Mouse (Mus musculus) lung, embryonic 14.5 days (tissue): ENCODE results near the gene Otulinl. TPM values are rescaled to one million over a fixed set of nuclear protein-coding genes. Genes with fewer than 3 reads are reported as not detected.
A peak's percentile ranks its signal among the peaks of the same experiment; 100 is the strongest.

Source experiments
- ATAC-seq: fragments of 200-750 bp; cut with Nextera tagmentation; 2 replicates; pipeline ENCODE4 v1.8.0; 2017; ENCODE audit warnings: mild to moderate bottlenecking, moderate TSS enrichment, moderate library complexity; ENCODE audit not compliant: insufficient read depth
- DNase-seq: peaks from one replicate; pipeline ENCODE4 v3.0.0-alpha.2; 2015
- H3K27ac ChIP-seq: fragments of 300-500 bp; sonication (generic); 2 replicates; pipeline ENCODE4 v1.5.1; 2014; ENCODE audit warnings: low read depth, mild to moderate bottlenecking, moderate library complexity
- H3K27me3 ChIP-seq: fragments of 300-500 bp; sonication (generic); 2 replicates; pipeline ENCODE4 v1.6.1; 2014; ENCODE audit warnings: low read length, control low read depth; ENCODE audit not compliant: insufficient read depth
- H3K36me3 ChIP-seq: fragments of 300-500 bp; sonication (generic); 2 replicates; pipeline ENCODE4 v1.6.1; 2014; ENCODE audit warnings: control low read depth; ENCODE audit not compliant: insufficient read depth
- H3K4me1 ChIP-seq: fragments of 300-500 bp; sonication (generic); 2 replicates; pipeline ENCODE4 v1.6.1; 2014; ENCODE audit warnings: antibody characterized with exemption, control low read depth; ENCODE audit not compliant: insufficient read depth
- H3K4me2 ChIP-seq: fragments of 300-500 bp; sonication (generic); 2 replicates; pipeline ENCODE4 v1.6.1; 2014; ENCODE audit warnings: mild to moderate bottlenecking
- H3K4me3 ChIP-seq: fragments of 300-500 bp; sonication (generic); 2 replicates; pipeline ENCODE4 v1.5.1; 2014; ENCODE audit warnings: low read depth, low read length
- H3K9ac ChIP-seq: fragments of 300-500 bp; sonication (generic); 2 replicates; pipeline ENCODE4 v1.6.1; 2014
- H3K9me3 ChIP-seq: fragments of 300-500 bp; sonication (generic); 2 replicates; pipeline ENCODE4 v1.6.1; 2016; ENCODE audit warnings: low read depth, low read length, control low read depth
- CTCF ChIP-seq: IDR thresholded peaks from 2 replicates; pipeline ENCODE4 v1.5.1; 2016; ENCODE audit warnings: antibody characterized with exemption, low read depth
- WGBS: fragments of 180-500 bp; shearing (Covaris S2); extraction: QIAGEN DNeasy Blood & Tissue Kit; methylation state at CpG from one replicate; pipeline ENCODE4 v1.1.7; 2014; 5-methylcytosine and 5-hydroxymethylcytosine counted together
- polyA plus RNA-seq: library from polyadenylated mRNA; unstranded; fragments of >200 nt; fragmentation: Nextera tagmentation; extraction: Ambion mirVana; gene quantifications from 2 replicates; pipeline ENCODE4 v1.2.1, GENCODE M21; 2014

Otulinl gene
- polyA plus RNA-seq, 1 experiment from 2014 or later: 15.8 TPM

GRCm38 (mm10) chr15:27693235-27693634, 11.9 kb upstream of the Otulinl start:
- Histone ChIP-seq H3K9me3 (no peaks in the 10 kb centered on the region), H3K27me3 (no peaks in the 10 kb centered on the region), H3K4me1 (no peaks in the 10 kb centered on the region), H3K27ac (no peak overlapping the region), H3K9ac (no peak overlapping the region), H3K36me3 (no peaks in the 10 kb centered on the region), H3K4me2 (no peak overlapping the region), H3K4me3 (no peak overlapping the region)
- WGBS: 67% methylated on average over 10 of the region's 10 CpGs
- no peak for ATAC-seq
- no peak for DNase-seq
- TF ChIP-seq CTCF: no peak

GRCm38 (mm10) chr15:27692161-27692560, 10.8 kb upstream of the Otulinl start:
- no peak overlapping the region for H3K4me2 ChIP-seq
- WGBS: 82% methylated on average over 7 of the region's 7 CpGs

DNA sequence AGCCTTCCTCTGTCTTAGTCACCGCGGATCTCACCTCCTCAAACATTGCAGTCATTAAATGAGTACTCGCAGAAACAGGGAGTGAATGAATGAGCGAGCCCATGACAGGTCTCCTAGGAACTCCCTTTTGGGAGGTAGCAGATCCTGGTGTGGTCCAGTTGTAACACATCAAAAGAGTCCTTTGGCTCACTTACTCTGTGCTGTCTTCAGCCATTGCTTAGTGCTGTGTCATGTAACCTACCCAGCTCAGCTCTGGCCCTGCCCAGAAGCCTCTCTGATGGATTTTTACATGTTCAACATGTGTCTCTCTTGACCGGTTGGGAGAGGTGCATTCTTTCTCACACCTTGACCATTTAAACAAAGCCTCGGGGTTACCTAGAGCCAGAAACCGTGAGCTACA, 9.8 kb upstream of the Otulinl start:
- Histone ChIP-seq H3K27me3 (no peaks in the 10 kb centered on the region), H3K9me3 (no peaks in the 10 kb centered on the region), H3K4me1 (no peaks in the 10 kb centered on the region), H3K4me2 (no peak overlapping the region), H3K4me3 (no peak overlapping the region), H3K36me3 (no peaks in the 10 kb centered on the region), H3K9ac (no peak overlapping the region), H3K27ac (no peak overlapping the region)
- DNase-seq: no peak
- 68% methylated on average over 7 of the region's 7 CpGs for WGBS
- TF ChIP-seq CTCF: no peak
- no peak for ATAC-seq

More at GRCm38 (mm10) chr15:27692161-27692560, 10.8 kb upstream of the Otulinl start:
- H3K4me1 ChIP-seq: no peaks in the 10 kb centered on the region
- no peak overlapping the region for H3K4me3 ChIP-seq
- H3K27ac ChIP-seq: no peak overlapping the region
- H3K36me3 ChIP-seq: no peaks in the 10 kb centered on the region
- no peaks in the 10 kb centered on the region for H3K9me3 ChIP-seq
- no peak for DNase-seq
- TF ChIP-seq CTCF: no peak
- no peak for ATAC-seq
- no peaks in the 10 kb centered on the region for H3K27me3 ChIP-seq
- no peak overlapping the region for H3K9ac ChIP-seq

GRCm38 (mm10) chr15:27688041-27688651, 6.8 kb upstream of the Otulinl start:
- Histone ChIP-seq H3K27ac (no peak overlapping the region), H3K4me3 (no peak overlapping the region), H3K36me3 (no peaks in the 10 kb centered on the region), H3K9ac (no peak overlapping the region), H3K4me2 (no peak overlapping the region), H3K27me3 (no peaks in the 10 kb centered on the region), H3K4me1 (no peaks in the 10 kb centered on the region), H3K9me3 (no peaks in the 10 kb centered on the region)
- DNase-seq (peak; percentile 55), ATAC-seq (peak; percentile 47; the same call in 1 of the 2 replicates)
- no peak for TF ChIP-seq CTCF
- 28% methylated on average over 9 of the region's 9 CpGs for WGBS

DNA sequence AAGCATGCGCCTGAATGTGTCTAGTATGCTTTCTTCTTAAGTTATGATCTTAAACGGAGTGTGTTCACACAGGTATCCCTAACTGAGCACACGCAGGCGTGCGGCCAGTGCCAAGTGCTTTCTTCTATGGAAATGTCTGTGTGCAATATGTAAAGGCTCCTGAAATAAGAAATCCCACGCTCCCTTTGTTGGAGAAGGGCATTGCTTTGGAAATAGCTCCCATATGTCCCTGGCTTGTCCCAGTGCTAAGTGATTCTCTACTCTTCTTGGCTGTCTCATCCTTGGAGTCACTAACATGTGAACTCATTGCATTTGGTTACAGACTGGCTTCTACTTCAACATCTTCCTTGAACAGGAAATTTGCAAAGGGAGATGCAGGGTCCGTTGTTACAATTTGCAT, 3.4 kb upstream of the Otulinl start:
- TF ChIP-seq CTCF: no peak
- no peaks in the 10 kb centered on the region for H3K9me3 ChIP-seq
- H3K9ac ChIP-seq: no peak overlapping the region
- WGBS: 85% methylated on average over 7 of the region's 7 CpGs
- H3K4me3 ChIP-seq: no peak overlapping the region
- ATAC-seq: no peak
- no peaks in the 10 kb centered on the region for H3K27me3 ChIP-seq
- H3K36me3 ChIP-seq: no peaks in the 10 kb centered on the region
- H3K4me1 ChIP-seq: no peaks in the 10 kb centered on the region
- DNase-seq: no peak
- H3K4me2 ChIP-seq: no peak overlapping the region
- no peak overlapping the region for H3K27ac ChIP-seq

- no peak overlapping the region for H3K4me3 ChIP-seq
Measured at GRCm38 (mm10) chr15:27683206-27683605, 1.8 kb upstream of the Otulinl start.

GRCm38 (mm10) chr15:27682619-27683018, 1.2 kb upstream of the Otulinl start:
- Histone ChIP-seq H3K9ac (no peak overlapping the region), H3K4me1 (no peaks in the 10 kb centered on the region), H3K27me3 (no peaks in the 10 kb centered on the region), H3K9me3 (no peaks in the 10 kb centered on the region), H3K4me3 (no peak overlapping the region), H3K36me3 (no peaks in the 10 kb centered on the region), H3K4me2 (0 out of 2 replicates have a peak overlapping the region, but pooled peaks have one; percentile 10), H3K27ac (0 out of 2 replicates have a peak overlapping the region, but pooled peaks have one; percentile 36)
- 23% methylated on average over 9 of the region's 9 CpGs for WGBS
- DNase-seq (peak; percentile 64), ATAC-seq (no peak)
- no peak for TF ChIP-seq CTCF

More at GRCm38 (mm10) chr15:27683206-27683605, 1.8 kb upstream of the Otulinl start:
- DNase-seq (no peak), ATAC-seq (no peak)
- Histone ChIP-seq H3K4me1 (no peaks in the 10 kb centered on the region), H3K9me3 (no peaks in the 10 kb centered on the region), H3K27ac (0 out of 2 replicates have a peak overlapping the region, but pooled peaks have one; percentile 36), H3K27me3 (no peaks in the 10 kb centered on the region), H3K9ac (no peak overlapping the region), H3K36me3 (no peaks in the 10 kb centered on the region), H3K4me2 (no peak overlapping the region)
- 67% methylated on average over 1 of the region's 1 CpGs for WGBS
- no peak for TF ChIP-seq CTCF

- TF ChIP-seq CTCF: no peak
- peak; percentile 32 for DNase-seq
- H3K4me1 ChIP-seq: no peaks in the 10 kb centered on the region
- no peak; the same call in none of the 2 replicates for ATAC-seq
- WGBS: 3% methylated on average over 28 of the region's 28 CpGs
- H3K27me3 ChIP-seq: no peaks in the 10 kb centered on the region
- no peaks in the 10 kb centered on the region for H3K36me3 ChIP-seq
- peak overlapping the region; percentile 90 for H3K4me2 ChIP-seq
- H3K27ac ChIP-seq: no peak overlapping the region
- H3K9ac ChIP-seq: peak overlapping the region; percentile 62
- no peaks in the 10 kb centered on the region for H3K9me3 ChIP-seq
- H3K4me3 ChIP-seq: peak overlapping the region; percentile 69
Measured at GRCm38 (mm10) chr15:27680997-27681396, 382 bp downstream of the Otulinl start.
